Mouse (Mus musculus): ENCODE data around the gene Zfp954. TPM values are rescaled to one million over a fixed set of nuclear protein-coding genes. Genes with fewer than 3 reads are reported as not detected.

Zfp954 gene
- 10 to 100 TPM; 23.4 to 23.7 TPM for polyA plus RNA-seq (2017; shearing (Covaris generic))

- ATAC-seq, result peak; percentile 92
Measured at GRCm38 (mm10) chr7:7120921-7121601, at the start of gene Zfp954. Gene Zfp954 (minus strand): TSS chr7:7121488.

GRCm38 (mm10) chr7:7145991-7146608 is 24.8 kb upstream of the Zfp954 start:
- no peak for ATAC-seq

- no peak for ATAC-seq
Measured at GRCm38 (mm10) chr7:7144215-7144614, 22.9 kb upstream of the Zfp954 start.

- peak; percentile 97 for ATAC-seq
Measured at GRCm38 (mm10) chr7:7136379-7136866, 15.1 kb upstream of the Zfp954 start, which contains the start of gene Zfp773. Gene Zfp773 (minus strand): TSS chr7:7136755.

GRCm38 (mm10) chr7:7132751-7133150 is 11.5 kb upstream of the Zfp954 start:
- ATAC-seq, result no peak

- ATAC-seq, result peak; percentile 59
Measured at GRCm38 (mm10) chr7:7130491-7131124, 9.3 kb upstream of the Zfp954 start.

GRCm38 (mm10) chr7:7121602-7121980 is 303 bp upstream of the Zfp954 start:
- ATAC-seq, result peak; percentile 1

- no peak for ATAC-seq
Measured at GRCm38 (mm10) chr7:7118441-7118840, 2.8 kb downstream of the Zfp954 start.

- ATAC-seq, result no peak
Measured at GRCm38 (mm10) chr7:7108501-7108900, 12.8 kb downstream of the Zfp954 start.

Other genes starting within 250 kb of the Zfp954 start
- not detected for gene Aurkc, start 126.2 kb downstream of the Zfp954 start, polyA plus RNA-seq (2017; shearing (Covaris generic))
- 1 to 10 TPM; 8.9 to 9.6 TPM for gene Zfp773, start 15.3 kb upstream of the Zfp954 start, polyA plus RNA-seq (2017; shearing (Covaris generic))
- 1 to 10 TPM; 2.4 to 2.6 TPM for gene Zfp418, start 49.8 kb upstream of the Zfp954 start, polyA plus RNA-seq (2017; shearing (Covaris generic))
- 1 to 10 TPM; 4.5 to 4.7 TPM for gene Zfp772, start 88.5 kb upstream of the Zfp954 start, polyA plus RNA-seq (2017; shearing (Covaris generic))
- under 1 TPM in 1 of 2 experiments, not detected in 1; 0.12 TPM for gene Vmn2r29, start 125.8 kb upstream of the Zfp954 start, polyA plus RNA-seq (2017; shearing (Covaris generic))
- under 1 TPM; 0.23 to 0.95 TPM for gene Gm45844, start 156.8 kb upstream of the Zfp954 start, polyA plus RNA-seq (2017; shearing (Covaris generic))
- 10 to 100 TPM; 53.4 to 67.2 TPM for gene Clcn4, start 179.4 kb upstream of the Zfp954 start, polyA plus RNA-seq (2017; shearing (Covaris generic))
- not detected for gene Vmn2r30, start 216.1 kb upstream of the Zfp954 start, polyA plus RNA-seq (2017; shearing (Covaris generic))

Data from activated CD4-positive, CD25-positive, alpha-beta regulatory T cell, adult 4 months (primary cell).